Mouse (Mus musculus) MEL (cell line): ENCODE results near the gene Ly6c1. TPM values are rescaled to one million over a fixed set of nuclear protein-coding genes. Genes with fewer than 3 reads are reported as not detected.
"Not testable (repeated sequence)": the region's sequence is repeated elsewhere in the genome, so short reads cannot be mapped to it uniquely, and the experiment has no call there.

Experiments used
- DNase-seq: peaks from one replicate; pipeline ENCODE4 v3.0.0; 2011; ENCODE audit warnings: low read depth, low spot score
- H3K27ac ChIP-seq: 2 replicates; pipeline ENCODE4 v1.5.1; 2012; ENCODE audit warnings: low read depth, mild to moderate bottlenecking, control low read depth, low read length, moderate library complexity; ENCODE audit not compliant: control insufficient read depth
- H3K27me3 ChIP-seq, 2 experiments: fragments of 150-350 bp in 1 of 2; sonication (generic) in 1 of 2; 2 replicates each; pipeline ENCODE4 v1.6.1; 2012; ENCODE audit warnings: low read length in 2 of 2, mild to moderate bottlenecking in 2 of 2, improper control_type of control experiment in 1 of 2, moderate library complexity in 1 of 2; ENCODE audit not compliant: insufficient read depth in 2 of 2, control insufficient read depth in 1 of 2
- H3K36me3 ChIP-seq, 2 experiments: 2 replicates each; pipeline ENCODE4 v1.6.1; 2012 to 2014; ENCODE audit warnings: low read length in 2 of 2, improper control_type of control experiment in 1 of 2, inconsistent platforms in 1 of 2, mild to moderate bottlenecking in 1 of 2; ENCODE audit not compliant: insufficient read depth in 2 of 2, control insufficient read depth in 1 of 2
- H3K4me1 ChIP-seq, 2 experiments: fragments of 150-350 bp in 1 of 2; sonication (generic) in 1 of 2; 2 replicates each; pipeline ENCODE4 v1.6.1; 2012; ENCODE audit warnings: low read length in 2 of 2, improper control_type of control experiment in 1 of 2, mild to moderate bottlenecking in 1 of 2; ENCODE audit not compliant: insufficient read depth in 2 of 2, control insufficient read depth in 1 of 2
- H3K4me3 ChIP-seq, 2 experiments: fragments of 150-350 bp in 1 of 2; sonication (generic) in 1 of 2; 2 replicates each; pipeline ENCODE4 v1.5.1; 2012; ENCODE audit warnings: low read depth in 2 of 2, low read length in 2 of 2, mild to moderate bottlenecking in 2 of 2, moderate library complexity in 2 of 2, control low read depth in 1 of 2, improper control_type of control experiment in 1 of 2; ENCODE audit not compliant: control insufficient read depth in 1 of 2, insufficient read depth in 1 of 2
- H3K79me2 ChIP-seq: 2 replicates; pipeline ENCODE4 v1.6.1; 2012; ENCODE audit warnings: mild to moderate bottlenecking, low read length, moderate library complexity; ENCODE audit not compliant: control insufficient read depth, poor library complexity, insufficient read depth
- H3K9ac ChIP-seq: 2 replicates; pipeline ENCODE4 v1.6.1; 2012; ENCODE audit warnings: low read depth, mild to moderate bottlenecking, control low read depth, low read length, moderate library complexity; ENCODE audit not compliant: control insufficient read depth, poor library complexity, severe bottlenecking
- H3K9me3 ChIP-seq: fragments of 150-350 bp; sonication (generic); replicated peaks from 2 replicates; pipeline ENCODE4 v1.6.1; 2012; ENCODE audit warnings: mild to moderate bottlenecking, low read length, improper control_type of control experiment, moderate library complexity; ENCODE audit not compliant: insufficient read depth
- CTCF ChIP-seq, 3 experiments: IDR thresholded peaks in 2 of 3; conservative IDR thresholded peaks in 1 of 3; 2 replicates each; pipeline ENCODE4 v1.5.1; 2011 to 2012; ENCODE audit warnings: low read length in 3 of 3, low read depth in 2 of 3, mild to moderate bottlenecking in 2 of 3, improper control_type of control experiment in 1 of 3, inconsistent platforms in 1 of 3, mixed read lengths in 1 of 3, moderate library complexity in 1 of 3; ENCODE audit not compliant: control insufficient read depth in 1 of 3, insufficient read depth in 1 of 3, poor library complexity in 1 of 3, severe bottlenecking in 1 of 3
- MAX ChIP-seq: IDR thresholded peaks from 2 replicates; pipeline ENCODE4 v1.6.1; 2011; ENCODE audit warnings: low read length, improper control_type of control experiment
- MYC ChIP-seq: IDR thresholded peaks from 2 replicates; pipeline ENCODE4 v1.6.1; 2011; ENCODE audit warnings: low read depth, mild to moderate bottlenecking, low read length, improper control_type of control experiment, moderate library complexity
- RAD21 ChIP-seq: IDR thresholded peaks from 2 replicates; pipeline ENCODE4 v1.6.1; 2011; ENCODE audit warnings: mild to moderate bottlenecking, low read depth, low read length, improper control_type of control experiment
- SMC3 ChIP-seq: IDR thresholded peaks from 2 replicates; pipeline ENCODE4 v1.6.1; 2011; ENCODE audit warnings: low read depth, low read length, improper control_type of control experiment
- USF1 ChIP-seq: IDR thresholded peaks from 2 replicates; pipeline ENCODE4 v1.6.1; 2014; ENCODE audit warnings: low read depth, mild to moderate bottlenecking, inconsistent platforms, low read length, improper control_type of control experiment, moderate library complexity
- ZC3H11A ChIP-seq: IDR thresholded peaks from 2 replicates; pipeline ENCODE4 v1.6.1; 2012; ENCODE audit warnings: low read depth, mild to moderate bottlenecking, inconsistent platforms, low read length, improper control_type of control experiment
- polyA plus RNA-seq, 2 experiments: library from polyadenylated mRNA; stranded (reverse) in 1 of 2; unstranded in 1 of 2; fragments of >175 nt in 1 of 2; fragments of >200 nt in 1 of 2; gene quantifications; 2 replicates each; pipeline versions ENCODE4 v1.2.1 to v1.2.4; 2012; ENCODE audit warnings: low replicate concordance in 2 of 2, low read depth in 1 of 2; ENCODE audit not compliant: insufficient read length in 2 of 2, insufficient read depth in 1 of 2, missing spikeins in 1 of 2
- total RNA-seq: library from RNA; depleted of rRNA; stranded (reverse); fragments of 300-350 nt; gene quantifications from 2 replicates; pipeline ENCODE4 v1.2.3, GENCODE M21; 2012; rRNA removed

Ly6c1 gene
- total and polyA plus RNA-seq, 3 experiments: not detected

DNA sequence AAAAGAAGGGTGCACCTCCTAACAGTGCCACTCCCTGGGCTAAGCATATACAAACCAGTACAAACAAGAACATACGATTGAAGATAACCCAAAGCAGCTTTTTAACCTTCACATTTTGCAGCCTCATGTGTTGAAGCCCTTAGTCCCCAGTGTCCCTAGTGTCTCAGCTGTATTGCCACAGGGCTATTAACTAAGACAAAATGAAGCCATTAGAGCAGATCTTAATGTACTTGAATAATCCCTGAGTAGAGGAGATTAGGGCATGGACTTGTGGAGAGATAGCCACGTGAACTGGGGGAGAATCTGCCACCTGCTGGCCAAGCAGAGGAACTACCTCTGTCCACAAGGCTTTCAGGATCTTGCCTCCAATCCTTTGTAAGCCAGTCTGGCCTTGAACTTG, 29.2 kb downstream of the Ly6c1 start:
- not testable (repeated sequence) for H3K36me3 ChIP-seq

More for the DNA sequence above, 29.2 kb downstream of the Ly6c1 start:
- not testable (repeated sequence) for H3K9me3 ChIP-seq, H3K27me3 ChIP-seq, H3K4me3 ChIP-seq, H3K27ac ChIP-seq, H3K4me1 ChIP-seq, H3K79me2 ChIP-seq, H3K9ac ChIP-seq
- DNase-seq: peak; percentile 63
- TF ChIP-seq ZC3H11A (peak; percentile 78), SMC3 (peak; percentile 82), MYC (peak; percentile 83), USF1 (peak; percentile 50; the same call in 1 of the 2 replicates), RAD21 (peak; percentile 64), MAX (peak; percentile 63; the same call in 1 of the 2 replicates), CTCF (IDR thresholded peaks at IDR 0.05 in 2 of 3, conservative IDR thresholded peaks at IDR 0.05 in 1 of 3; ENCODE audit: control insufficient read depth in 1 of 3, insufficient read depth in 1 of 3, low read depth in 2 of 3, low read length in 3 of 3, poor library complexity in 1 of 3, severe bottlenecking in 1 of 3) (peak; percentile 64 to 77 (median 66))

Other genes starting within 250 kb of the Ly6c1 start
- 136 and 199 TPM in 2 replicates for gene Gml2, start 229.8 kb downstream of the Ly6c1 start, total RNA-seq
- 100 to 1,000 TPM; 151 to 682 TPM for gene Gml2, start 229.8 kb downstream of the Ly6c1 start, polyA plus RNA-seq
- not detected in 2 replicates for gene 2010109I03Rik, start 151.8 kb downstream of the Ly6c1 start, total RNA-seq
- gene 2010109I03Rik, start 151.8 kb downstream of the Ly6c1 start, polyA plus RNA-seq: under 1 TPM in 1 of 2 experiments, not detected in 1; 0.24 TPM
- gene Ly6i, start 65.4 kb downstream of the Ly6c1 start, total RNA-seq: not detected in 2 replicates
- gene Ly6i, start 65.4 kb downstream of the Ly6c1 start, polyA plus RNA-seq: not detected
- gene Ly6a, start 50.8 kb downstream of the Ly6c1 start, total RNA-seq: 0.12 TPM in 1 of 2 replicates, not detected in the other
- not detected for gene Ly6a, start 50.8 kb downstream of the Ly6c1 start, polyA plus RNA-seq
- not detected in 2 replicates for gene Ly6c2, start 63.1 kb upstream of the Ly6c1 start, total RNA-seq
- gene Ly6c2, start 63.1 kb upstream of the Ly6c1 start, polyA plus RNA-seq: not detected
- not detected in 2 replicates for gene Ly6g, start 106.4 kb upstream of the Ly6c1 start, total RNA-seq
- gene Ly6g, start 106.4 kb upstream of the Ly6c1 start, polyA plus RNA-seq: not detected
- gene BC025446, start 167.5 kb upstream of the Ly6c1 start, total RNA-seq: not detected in 2 replicates
- gene BC025446, start 167.5 kb upstream of the Ly6c1 start, polyA plus RNA-seq: not detected
- not detected in 2 replicates for gene Ly6f, start 219.6 kb upstream of the Ly6c1 start, total RNA-seq
- gene Ly6f, start 219.6 kb upstream of the Ly6c1 start, polyA plus RNA-seq: not detected